Mouse (Mus musculus) liver, adult 2 months (tissue): ENCODE data around the gene Gm20388.

Experiments used
- CTCF ChIP-seq: fragments of 200-500 bp; IDR thresholded peaks from 2 replicates; pipeline ENCODE4 v1.5.1; 2011; ENCODE audit warnings: low read depth, low read length, control low read depth
- POLR2A ChIP-seq: fragments of 200-500 bp; IDR thresholded peaks from 2 replicates; pipeline ENCODE4 v1.6.1; 2011; ENCODE audit warnings: low read length, control low read depth; ENCODE audit not compliant: insufficient read depth; ENCODE audit errors: extremely low read depth

GRCm38 (mm10) chr8:123726759-123727158 lies 3816.1 kb downstream of the Gm20388 start:
- no peak for TF ChIP-seq POLR2A
- TF ChIP-seq CTCF = no peak
